Comparison of ENCODE assay signal across 11 mouse cellular contexts in the genomic region with DNA sequence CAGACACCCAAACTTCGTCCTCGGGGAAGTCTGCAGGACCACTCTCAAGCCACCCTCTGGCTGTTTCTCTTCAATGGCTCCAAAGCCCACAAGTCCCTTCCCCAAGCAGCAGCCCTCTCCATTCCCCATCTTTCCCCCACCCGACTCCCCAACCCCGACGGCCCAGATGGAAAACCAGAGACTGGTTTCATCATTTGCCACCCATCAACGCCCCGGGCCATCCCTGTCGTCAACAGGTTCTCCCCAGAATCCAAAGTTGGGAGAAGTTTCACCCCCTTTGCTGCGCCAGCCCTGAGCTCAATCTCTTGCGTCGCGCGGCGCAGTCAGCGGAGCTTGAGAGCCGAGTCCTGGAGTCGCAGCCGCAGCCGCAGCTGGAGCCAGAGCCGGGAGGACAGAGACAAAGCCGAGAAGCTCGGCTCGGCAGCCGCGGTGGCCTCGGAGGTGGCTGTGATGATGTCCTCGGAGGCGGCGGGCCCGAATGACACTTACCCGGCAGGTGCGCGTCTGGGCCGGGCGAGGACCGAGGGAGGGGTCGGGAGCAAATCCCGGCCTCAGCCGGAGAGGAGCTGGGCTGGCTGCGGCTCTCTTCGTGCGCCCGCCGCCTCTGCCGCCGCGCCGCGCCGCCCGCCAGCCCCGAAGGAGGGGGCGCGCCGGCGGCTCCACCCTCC. TPM values are rescaled to one million over a fixed set of nuclear protein-coding genes. Genes with fewer than 3 reads are reported as not detected.
DNase-seq lines count a peak whose midpoint lies in the region; ATAC-seq and TF ChIP-seq lines count a peak whose summit lies in the region.
"Had no signal": no experiment of that assay in that cellular context is flagged by ENCODE, and none has a peak within 500 bp of the region (broad histone marks: within the 10 kb centered on the region; RNA-seq: fewer than 3 reads in every experiment).

No protein-coding gene starts in this region.

- ATAC-seq in heart, postnatal 0 days (ENCODE audit: insufficient read depth, low read depth), result no peak
- peak; percentile 51; the same call in 1 of the 2 replicates for ATAC-seq in forebrain, embryonic 14.5 days
- peak; percentile 53 for ATAC-seq in midbrain, embryonic 13.5 days

- H3K9ac ChIP-seq in heart, postnatal 0 days (replicated peaks; ENCODE audit: low read depth, low read length), result no peak overlapping the region
- H3K9ac ChIP-seq in forebrain, embryonic 14.5 days (ENCODE audit: low read length), result peak overlapping the region; percentile 69
- peak overlapping the region; percentile 66 for H3K9ac ChIP-seq in midbrain, embryonic 13.5 days (replicated peaks)

- no peak for TF ChIP-seq EP300 in heart, postnatal 0 days (IDR thresholded peaks at IDR 0.05; ENCODE audit: low read depth)

- WGBS in heart, postnatal 0 days, result 1% methylated on average over 39 of the region's 56 CpGs
- 1% methylated on average over 46 of the region's 56 CpGs for WGBS in forebrain, embryonic 14.5 days
- WGBS in midbrain, embryonic 13.5 days, result under 1% methylated on average over 56 of the region's 56 CpGs

- H3K27me3 ChIP-seq in heart, postnatal 0 days (ENCODE audit: control insufficient read depth, insufficient read depth, low read length), result peaks cover 84% of the 10 kb centered on the region
- H3K27me3 ChIP-seq in forebrain, embryonic 14.5 days (replicated peaks; ENCODE audit: control insufficient read depth, insufficient read depth, low read length), result peaks cover 76% of the 10 kb centered on the region
- peaks cover 88% of the 10 kb centered on the region for H3K27me3 ChIP-seq in midbrain, embryonic 13.5 days

- H3K4me2 ChIP-seq in heart, postnatal 0 days (ENCODE audit: low read depth, low read length), result peak overlapping the region; percentile 55
- peak overlapping the region; percentile 68 for H3K4me2 ChIP-seq in forebrain, embryonic 14.5 days (ENCODE audit: low read length)
- peak overlapping the region; percentile 66 for H3K4me2 ChIP-seq in midbrain, embryonic 13.5 days (replicated peaks)

- H3K4me1 ChIP-seq in heart, postnatal 0 days (ENCODE audit: control insufficient read depth, insufficient read depth), result no peaks in the 10 kb centered on the region
- no peaks in the 10 kb centered on the region for H3K4me1 ChIP-seq in forebrain, embryonic 14.5 days (ENCODE audit: control insufficient read depth, insufficient read depth, low read length)
- H3K4me1 ChIP-seq in midbrain, embryonic 13.5 days (replicated peaks), result peaks cover 28% of the 10 kb centered on the region

- no peak overlapping the region for H3K27ac ChIP-seq in heart, postnatal 0 days (ENCODE audit: low read depth)
- H3K27ac ChIP-seq in forebrain, embryonic 14.5 days (ENCODE audit: low read depth, low read length), result peak overlapping the region; percentile 55; the same call in 1 of the 2 replicates
- no peak overlapping the region for H3K27ac ChIP-seq in midbrain, embryonic 13.5 days

- no peak for TF ChIP-seq CTCF in heart, postnatal 0 days (IDR thresholded peaks at IDR 0.05; ENCODE audit: low read depth)

- intact Hi-C loops in heart, postnatal 14 days (cut with DNase I), result no loop called here

- peak overlapping the region; percentile 30 for H3K4me3 ChIP-seq in heart, postnatal 0 days (ENCODE audit: low read depth, low read length)
- peak overlapping the region; percentile 42 for H3K4me3 ChIP-seq in forebrain, embryonic 14.5 days (ENCODE audit: low read depth, low read length)
- peak overlapping the region; percentile 45 for H3K4me3 ChIP-seq in midbrain, embryonic 13.5 days (replicated peaks)
- H3K4me3 ChIP-seq: myocyte had no signal

- H3K36me3 ChIP-seq in heart, postnatal 0 days (replicated peaks; ENCODE audit: control insufficient read depth, insufficient read depth, low read length), result no peaks in the 10 kb centered on the region
- no peaks in the 10 kb centered on the region for H3K36me3 ChIP-seq in forebrain, embryonic 14.5 days (ENCODE audit: control insufficient read depth, insufficient read depth, low read length)
- no peaks in the 10 kb centered on the region for H3K36me3 ChIP-seq in midbrain, embryonic 13.5 days

- no peaks in the 10 kb centered on the region for H3K9me3 ChIP-seq in heart, postnatal 0 days (replicated peaks; ENCODE audit: control insufficient read depth, low read length)
- H3K9me3 ChIP-seq in forebrain, embryonic 14.5 days (replicated peaks; ENCODE audit: control insufficient read depth, low read length), result no peaks in the 10 kb centered on the region
- no peaks in the 10 kb centered on the region for H3K9me3 ChIP-seq in midbrain, embryonic 13.5 days

- DNase-seq in heart, postnatal 0 days (ENCODE audit: low spot score), result no peak
- no peak for DNase-seq in heart, postnatal 14 days
- peak; percentile 14 for DNase-seq in WW6 (ENCODE audit: low read depth, low spot score)
- DNase-seq in forebrain, embryonic 14.5 days (ENCODE audit: low spot score), result peak; percentile 66
- no peak for DNase-seq in gastrocnemius, adult 18-20 months (ENCODE audit: low spot score)
- no peak for DNase-seq in ovary, postnatal 10 days (ENCODE audit: low spot score)
- DNase-seq in lung, postnatal 36 days, result no peak
- DNase-seq: gastrocnemius, postnatal 36 days had no signal

RNA-seq across cellular contexts. Expression of a gene that starts 0.7 kb away (rescaled TPM):
- total RNA-seq in heart, postnatal 0 days (2014; rRNA removed; ENCODE audit: low replicate concordance), result 0.46 and 2.2 TPM in 2 replicates
- 0.41 and 0.55 TPM in 2 replicates for polyA plus RNA-seq in heart, postnatal 0 days (2015; fragmentation: Nextera tagmentation; extraction: Ambion mirVana)
- total RNA-seq in heart, postnatal 14 days (2021), result not detected
- 18.1 and 18.4 TPM in 2 replicates for polyA plus RNA-seq in forebrain, embryonic 14.5 days (2014; fragmentation: Nextera tagmentation; extraction: Ambion mirVana)
- polyA plus RNA-seq in midbrain, embryonic 13.5 days (2015; fragmentation: Nextera tagmentation; extraction: Ambion mirVana), result 12.8 and 15.0 TPM in 2 replicates
- not detected for total RNA-seq in gastrocnemius, adult 18-20 months (2021)
- total RNA-seq: gastrocnemius, postnatal 36 days had no signal

RNA-seq across cellular contexts. Expression of a gene that starts 27.4 kb away (rescaled TPM):
- total RNA-seq in heart, postnatal 0 days (2014; rRNA removed; ENCODE audit: low replicate concordance), result 1.4 TPM in 1 of 2 replicates, not detected in the other
- not detected in 2 replicates for polyA plus RNA-seq in heart, postnatal 0 days (2015; fragmentation: Nextera tagmentation; extraction: Ambion mirVana)
- not detected for total RNA-seq in heart, postnatal 14 days (2021)
- polyA plus RNA-seq in forebrain, embryonic 14.5 days (2014; fragmentation: Nextera tagmentation; extraction: Ambion mirVana), result 0.58 and 1.1 TPM in 2 replicates
- polyA plus RNA-seq in midbrain, embryonic 13.5 days (2015; fragmentation: Nextera tagmentation; extraction: Ambion mirVana), result 0.12 TPM in 1 of 2 replicates, not detected in the other
- total RNA-seq in gastrocnemius, adult 18-20 months (2021), result not detected
- total RNA-seq: gastrocnemius, postnatal 36 days had no signal

RNA-seq across cellular contexts. Expression of a gene that starts 30.9 kb away (rescaled TPM):
- not detected in 2 replicates for total RNA-seq in heart, postnatal 0 days (2014; rRNA removed; ENCODE audit: low replicate concordance)
- not detected in 2 replicates for polyA plus RNA-seq in heart, postnatal 0 days (2015; fragmentation: Nextera tagmentation; extraction: Ambion mirVana)
- not detected for total RNA-seq in heart, postnatal 14 days (2021)
- polyA plus RNA-seq in forebrain, embryonic 14.5 days (2014; fragmentation: Nextera tagmentation; extraction: Ambion mirVana), result not detected in 2 replicates
- not detected in 2 replicates for polyA plus RNA-seq in midbrain, embryonic 13.5 days (2015; fragmentation: Nextera tagmentation; extraction: Ambion mirVana)
- not detected for total RNA-seq in gastrocnemius, adult 18-20 months (2021)
- total RNA-seq: gastrocnemius, postnatal 36 days; MEL had no signal

RNA-seq across cellular contexts. Expression of a gene that starts 34.7 kb away (rescaled TPM):
- total RNA-seq in heart, postnatal 0 days (2014; rRNA removed; ENCODE audit: low replicate concordance), result 0.31 TPM in 1 of 2 replicates, not detected in the other
- polyA plus RNA-seq in heart, postnatal 0 days (2015; fragmentation: Nextera tagmentation; extraction: Ambion mirVana), result not detected in 2 replicates
- total RNA-seq in heart, postnatal 14 days (2021), result not detected
- not detected in 2 replicates for polyA plus RNA-seq in forebrain, embryonic 14.5 days (2014; fragmentation: Nextera tagmentation; extraction: Ambion mirVana)
- polyA plus RNA-seq in midbrain, embryonic 13.5 days (2015; fragmentation: Nextera tagmentation; extraction: Ambion mirVana), result not detected in 2 replicates
- total RNA-seq in gastrocnemius, adult 18-20 months (2021), result 1 to 10 TPM; 2.4 to 3.2 TPM
- total RNA-seq: MEL had no signal

RNA-seq across cellular contexts. Expression of a gene that starts 48.8 kb away (rescaled TPM):
- total RNA-seq in heart, postnatal 0 days (2014; rRNA removed; ENCODE audit: low replicate concordance), result 1.5 TPM in 1 of 2 replicates, not detected in the other
- 0.05 and 0.25 TPM in 2 replicates for polyA plus RNA-seq in heart, postnatal 0 days (2015; fragmentation: Nextera tagmentation; extraction: Ambion mirVana)
- total RNA-seq in heart, postnatal 14 days (2021), result not detected
- not detected in 2 replicates for polyA plus RNA-seq in forebrain, embryonic 14.5 days (2014; fragmentation: Nextera tagmentation; extraction: Ambion mirVana)
- not detected in 2 replicates for polyA plus RNA-seq in midbrain, embryonic 13.5 days (2015; fragmentation: Nextera tagmentation; extraction: Ambion mirVana)
- total RNA-seq in gastrocnemius, adult 18-20 months (2021), result not detected
- total RNA-seq: MEL had no signal

Comparison
In these comparisons a context has a peak if more than half of its experiments do, and no peak if none do; other contexts are left out.
1. DNase-seq: peak in WW6 (single experiment) and forebrain, embryonic 14.5 days (single experiment); none in heart, postnatal 0 days (single experiment), heart, postnatal 14 days (0 of 2), gastrocnemius, adult 18-20 months (single experiment), ovary, postnatal 10 days (single experiment) and lung, postnatal 36 days (single experiment).
2. Peak in every context shown above with its lines, with median percentiles within 50 percentile points of each other: H3K4me2 ChIP-seq and H3K4me3 ChIP-seq.